Mouse (Mus musculus) megakaryocyte, embryonic 14.5 days (primary cell): ENCODE data around the gene Siglec1.

ENCODE experiments used
- FLI1 ChIP-seq: IDR thresholded peaks from 2 replicates; pipeline ENCODE4 v1.6.1; 2012; ENCODE audit warnings: low read length, inconsistent platforms, mixed read lengths
- GATA1 ChIP-seq: IDR thresholded peaks from 3 replicates; pipeline ENCODE4 v1.6.1; 2012; ENCODE audit warnings: mixed read lengths, low read length, inconsistent platforms, borderline replicate concordance

GRCm38 (mm10) chr2:131059377-131059776 lies 27.2 kb downstream of the Siglec1 start:
- no peak for TF ChIP-seq GATA1
- TF ChIP-seq FLI1, result no peak
